Mouse (Mus musculus): ENCODE measurements around the gene Otud3. TPM values are rescaled to one million over a fixed set of nuclear protein-coding genes. Genes with fewer than 3 reads are reported as not detected.
A peak's percentile ranks its signal among the peaks of the same experiment; 100 is the strongest.
"Not testable (repeated sequence)": the region's sequence is repeated elsewhere in the genome, so short reads cannot be mapped to it uniquely, and the experiment has no call there.

The Otud3 gene
- total RNA-seq, 2 experiments from 2014 or later = 9.6 to 11.5 TPM

- DNase-seq = no peak
Measured at GRCm38 (mm10) chr4:138892655-138893054, 21.1 kb downstream of the Otud3 start.

DNA sequence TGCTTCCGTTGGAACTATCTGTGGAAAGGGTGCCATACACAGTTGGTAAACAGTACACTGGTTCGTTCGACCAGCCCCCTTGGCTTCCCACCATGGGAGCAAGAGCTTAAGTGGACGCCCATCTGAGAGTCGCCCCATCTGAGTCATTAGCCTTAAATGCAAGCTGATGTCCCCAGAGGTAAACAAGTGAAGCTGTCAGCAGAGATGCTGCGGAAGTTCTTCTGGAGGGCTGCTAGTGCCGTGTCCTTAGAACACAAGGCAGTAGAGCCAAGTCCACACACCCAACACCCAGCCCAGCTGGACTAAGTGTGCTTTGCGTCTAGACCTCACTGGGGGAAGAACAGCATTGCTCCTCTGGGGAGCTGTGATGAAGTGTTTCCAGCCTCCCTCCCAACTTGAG lies 24.1 kb downstream of the Otud3 start:
- DNase-seq = peak; percentile 21 to 50

DNA sequence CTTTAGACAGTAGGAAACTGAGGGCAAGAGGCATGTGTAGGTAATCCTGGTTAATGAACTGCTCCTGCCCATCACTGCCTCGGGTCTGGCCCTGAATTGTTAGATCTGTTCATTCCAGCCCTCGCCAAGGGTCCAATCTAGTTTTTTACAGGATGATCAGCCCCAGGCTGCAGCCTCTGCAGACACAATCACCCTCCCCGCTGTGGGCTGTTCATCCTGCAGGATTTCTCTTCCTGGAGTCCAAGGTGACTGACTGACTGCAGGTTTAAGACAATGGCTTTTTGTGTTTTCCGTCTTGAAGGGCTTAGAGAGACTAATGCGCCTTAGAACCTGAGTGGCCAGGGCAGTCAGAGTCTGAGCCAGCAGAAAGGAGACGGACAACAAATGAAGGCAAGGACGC lies 24.6 kb downstream of the Otud3 start:
- DNase-seq = no peak

DNA sequence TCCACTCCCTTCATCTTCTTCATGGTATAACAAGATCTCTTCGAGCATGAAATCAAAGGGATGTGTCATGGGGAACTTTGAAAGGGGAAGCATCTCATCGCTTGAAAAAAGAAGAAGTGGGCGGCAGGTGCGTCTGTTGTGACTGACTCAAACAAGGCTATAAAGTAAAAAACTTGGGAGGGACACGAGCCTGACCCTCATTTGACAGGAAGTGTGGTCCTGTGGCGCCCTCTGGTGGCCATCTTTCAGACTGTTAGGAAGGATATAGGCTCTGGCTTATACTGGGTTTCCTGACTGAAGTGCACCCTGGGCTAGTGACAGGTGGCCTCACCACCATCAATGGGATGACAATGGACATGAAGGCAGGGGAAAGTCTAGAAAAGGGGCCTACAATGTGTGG lies 29.5 kb downstream of the Otud3 start:
- peak; percentile 76 to 96 for DNase-seq

- DNase-seq = no peak
Measured at GRCm38 (mm10) chr4:138882179-138882578, 31.6 kb downstream of the Otud3 start.

DNA sequence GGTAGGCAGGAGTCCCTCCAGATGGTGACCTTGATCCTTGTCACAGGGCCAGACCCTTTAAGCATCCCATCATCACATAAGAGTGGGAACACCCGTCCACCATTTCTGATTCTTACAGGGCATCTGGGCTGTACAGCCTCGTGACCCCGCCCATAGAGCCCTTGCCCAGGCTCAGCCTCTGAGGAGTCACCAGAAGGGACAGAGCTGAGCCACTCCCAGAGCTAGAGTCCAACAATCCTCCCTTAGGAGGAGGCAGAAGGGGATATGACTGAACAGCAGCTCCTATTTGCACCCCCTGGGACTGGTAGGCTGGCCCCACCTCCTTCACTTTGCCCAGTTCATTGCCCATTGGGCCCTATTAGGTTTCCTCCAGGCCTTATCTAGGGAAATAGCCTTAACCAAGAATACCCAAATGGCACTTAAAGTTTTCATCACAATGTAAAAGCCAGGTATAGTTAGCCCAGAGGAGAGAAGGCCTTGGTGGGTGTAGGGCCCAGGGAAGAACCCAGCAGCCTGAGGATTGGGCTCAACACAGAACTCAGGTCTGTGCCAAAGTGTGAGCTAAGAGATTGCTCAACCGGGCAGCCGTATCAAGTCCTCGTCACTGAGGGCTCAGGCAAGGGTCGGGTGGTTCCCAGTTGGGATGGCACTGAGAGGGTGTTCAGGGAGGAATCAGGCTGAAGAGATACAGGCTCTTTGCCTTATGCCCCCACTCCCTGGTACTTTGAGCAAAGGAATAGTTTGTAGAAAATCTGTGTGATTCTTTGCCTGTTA lies 32.7 kb downstream of the Otud3 start:
- DNase-seq = peak; percentile 53 to 61

DNA sequence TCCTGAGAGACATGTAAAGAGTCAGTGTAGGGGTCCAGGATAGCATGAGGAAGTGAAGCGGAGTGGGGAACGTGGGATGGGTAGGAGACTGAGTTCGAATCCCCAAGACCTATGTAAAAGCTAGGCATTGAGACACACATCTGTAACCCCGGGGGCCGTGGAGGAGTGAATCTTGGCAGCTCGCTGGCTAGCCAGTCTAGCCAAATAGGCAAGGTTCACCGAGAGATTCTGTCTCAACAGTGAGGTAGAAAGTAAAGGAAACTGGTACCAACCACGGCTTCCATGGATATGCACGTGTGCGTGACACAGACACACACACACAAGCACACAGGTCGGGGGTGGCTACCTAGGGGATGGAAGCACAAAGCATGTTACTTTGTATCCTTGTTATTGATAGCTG lies 33.9 kb downstream of the Otud3 start:
- DNase-seq = peak in 1 of 2 experiments; percentile 16

DNA sequence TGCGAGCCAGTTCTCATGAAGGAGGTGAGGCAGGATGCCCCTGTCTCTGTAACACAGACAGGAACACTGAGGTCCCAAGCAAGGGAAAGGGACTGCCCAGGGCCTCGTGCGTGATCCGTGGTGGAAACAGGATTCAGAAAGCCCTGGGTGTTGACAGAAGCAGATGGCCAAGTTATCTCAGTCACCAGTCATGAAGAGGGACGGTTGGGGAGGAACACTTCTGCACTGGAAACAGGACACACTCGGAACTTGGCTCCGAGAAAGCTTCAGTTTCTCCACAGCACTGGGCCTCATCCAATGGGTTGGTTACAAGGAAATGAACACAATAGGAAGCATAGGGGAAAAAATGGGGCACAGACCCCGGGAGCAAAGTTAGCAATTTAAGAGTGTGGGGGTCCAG lies 35.0 kb downstream of the Otud3 start:
- DNase-seq = peak; percentile 62 to 70

DNA sequence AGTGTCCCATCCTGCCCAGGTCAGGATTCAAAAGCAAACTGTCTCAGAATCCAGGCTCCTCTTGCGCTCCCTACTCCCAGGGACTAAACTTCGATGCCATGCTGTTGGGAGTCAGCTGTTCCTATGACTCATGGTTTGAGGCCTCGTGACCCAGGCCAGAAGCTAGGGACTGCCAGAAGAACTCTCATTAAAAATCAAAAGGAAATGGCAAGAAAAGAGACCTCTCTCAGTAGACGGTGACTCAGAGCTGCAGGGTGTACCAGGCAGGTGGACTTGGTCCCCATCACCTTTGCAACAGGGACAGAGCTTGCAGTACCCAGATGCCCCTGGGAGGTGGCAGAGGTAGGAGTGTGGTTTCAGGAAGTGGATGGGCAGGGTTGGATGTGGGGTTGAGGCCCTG lies 36.0 kb downstream of the Otud3 start, which contains the start of gene Pla2g2e:
Pla2g2e (plus strand) TSS at position 212 of the 400 bp plus-strand sequence.
- DNase-seq = peak in 1 of 2 experiments; percentile 48

DNA sequence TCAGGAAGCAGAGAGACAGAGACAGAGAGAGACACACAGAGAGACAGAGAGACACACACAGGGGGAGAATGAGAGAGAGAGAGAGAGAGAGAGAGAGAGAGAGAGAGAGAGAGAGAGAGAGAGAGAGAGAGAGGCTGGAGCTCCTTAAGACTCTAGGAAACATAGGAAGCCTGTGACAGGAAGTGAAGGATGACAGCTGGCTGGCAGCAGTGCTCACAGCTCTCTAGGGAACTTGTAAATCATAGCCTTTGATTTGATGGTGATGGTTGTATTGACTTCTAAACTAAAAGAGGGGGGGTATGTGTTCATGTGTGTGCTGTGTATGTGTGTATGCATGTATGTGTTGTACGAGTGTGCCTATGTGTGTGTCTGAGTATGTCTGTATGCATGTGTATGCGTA lies 37.8 kb downstream of the Otud3 start:
- DNase-seq = no peak

GRCm38 (mm10) chr4:138875275-138875674 lies 38.5 kb downstream of the Otud3 start:
- not testable (repeated sequence) for DNase-seq

- no peak for DNase-seq
Measured at GRCm38 (mm10) chr4:138873864-138874263, 39.9 kb downstream of the Otud3 start, which contains the start of gene Gm13030. Gene Gm13030, minus strand, starts transcription at chr4:138873964.

- DNase-seq = no peak
Measured at GRCm38 (mm10) chr4:138868666-138869065, 45.1 kb downstream of the Otud3 start.

DNA sequence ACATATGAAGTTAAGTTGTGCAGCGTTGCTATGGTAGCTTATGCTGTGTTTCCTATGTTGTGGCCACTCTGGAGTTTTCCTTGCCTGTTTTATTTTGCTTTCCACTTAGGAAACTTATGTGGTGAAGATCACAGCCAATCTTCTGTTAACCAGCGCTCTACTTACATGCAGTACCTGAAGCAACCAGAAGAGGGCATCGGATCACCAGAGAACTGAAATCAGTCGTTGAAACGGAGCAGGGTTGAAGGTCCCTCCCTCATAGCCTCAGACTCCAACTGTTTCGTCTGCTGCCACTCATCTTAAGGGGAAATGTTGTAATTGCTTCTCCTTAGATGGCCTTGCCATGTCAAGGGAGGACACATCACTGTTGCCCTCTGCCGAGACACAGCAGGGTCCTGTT lies 47.3 kb downstream of the Otud3 start:
- peak; percentile 76 to 91 for DNase-seq

GRCm38 (mm10) chr4:138865991-138866390 lies 47.8 kb downstream of the Otud3 start:
- DNase-seq = no peak

GRCm38 (mm10) chr4:138865092-138865491 lies 48.7 kb downstream of the Otud3 start:
- DNase-seq = no peak

DNA sequence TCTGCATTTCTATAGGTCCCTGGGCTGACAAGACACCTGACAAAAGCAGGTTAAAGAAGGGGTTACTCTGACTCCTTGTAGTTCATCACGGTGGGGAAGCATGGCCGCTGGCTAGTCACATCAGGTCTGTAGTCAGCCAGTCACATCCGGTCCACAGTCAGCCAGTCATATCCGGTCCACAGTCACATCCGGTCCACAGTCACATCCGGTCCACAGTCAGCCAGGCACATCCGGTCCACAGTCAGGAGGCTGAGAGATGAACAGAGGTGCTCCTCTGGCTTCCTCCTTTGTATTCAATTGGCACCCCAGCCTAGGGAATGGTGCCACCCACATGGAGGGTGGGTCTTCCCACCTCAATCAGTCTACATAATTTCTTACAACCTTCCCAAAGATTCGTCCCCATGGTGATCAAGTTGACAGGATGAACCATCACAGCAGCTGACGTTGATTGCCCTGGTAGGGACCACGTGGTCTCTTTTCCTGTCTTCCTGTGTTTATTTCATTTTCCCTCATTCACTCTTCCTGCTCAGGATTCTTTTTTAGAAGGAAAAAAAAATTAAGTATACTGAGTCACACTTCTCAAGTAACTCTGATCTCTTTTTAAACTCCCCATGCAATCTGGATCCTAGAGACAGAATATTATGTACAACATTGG lies 50.3 kb downstream of the Otud3 start, which contains the start of gene Pla2g5:
Pla2g5 (minus strand) TSS at position 139 of the 655 bp plus-strand sequence.
- DNase-seq = no peak

- peak; percentile 26 to 74 for DNase-seq
Measured at GRCm38 (mm10) chr4:138859728-138860127, 54.0 kb downstream of the Otud3 start.

DNA sequence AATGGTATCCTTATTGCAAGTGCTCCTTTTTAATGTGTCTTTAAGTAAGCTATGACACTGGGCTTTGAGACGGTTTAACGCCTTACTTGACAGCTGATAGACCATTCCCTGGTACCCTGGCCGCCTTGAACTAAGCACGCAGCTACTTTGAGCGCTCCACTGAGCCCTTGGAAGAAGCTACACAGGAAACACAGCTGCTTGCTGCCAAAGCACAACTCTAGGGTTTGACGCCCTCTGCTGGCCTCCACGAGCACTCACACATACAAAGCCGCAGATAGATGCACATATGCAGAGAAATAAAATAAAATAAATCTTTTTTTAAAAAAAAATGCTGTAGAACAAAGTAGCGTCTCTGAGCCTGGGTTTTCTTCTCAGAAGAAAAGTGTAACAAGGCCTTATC lies 54.5 kb downstream of the Otud3 start:
- DNase-seq = no peak

GRCm38 (mm10) chr4:138858446-138858845 lies 55.3 kb downstream of the Otud3 start:
- no peak for DNase-seq

DNA sequence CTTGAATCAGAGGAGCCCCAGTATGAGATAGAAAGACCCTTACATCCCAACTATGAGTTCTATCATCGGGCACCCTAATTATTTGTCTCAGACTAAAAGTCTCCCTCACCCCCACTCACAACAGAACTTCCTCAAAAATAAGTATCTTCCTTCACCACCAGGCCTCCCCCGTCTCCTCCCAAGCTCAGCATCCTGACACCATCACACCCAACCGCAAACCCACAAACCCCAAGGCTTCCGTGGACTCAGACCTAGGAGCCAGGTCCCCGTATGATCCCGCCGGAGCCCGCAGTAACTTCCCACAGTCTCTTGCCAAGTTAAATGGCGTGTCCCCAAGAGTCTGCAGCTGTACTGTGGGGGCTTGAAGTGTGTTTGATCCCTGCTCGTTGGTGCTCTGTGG lies 56.2 kb downstream of the Otud3 start:
- DNase-seq = no peak

DNA sequence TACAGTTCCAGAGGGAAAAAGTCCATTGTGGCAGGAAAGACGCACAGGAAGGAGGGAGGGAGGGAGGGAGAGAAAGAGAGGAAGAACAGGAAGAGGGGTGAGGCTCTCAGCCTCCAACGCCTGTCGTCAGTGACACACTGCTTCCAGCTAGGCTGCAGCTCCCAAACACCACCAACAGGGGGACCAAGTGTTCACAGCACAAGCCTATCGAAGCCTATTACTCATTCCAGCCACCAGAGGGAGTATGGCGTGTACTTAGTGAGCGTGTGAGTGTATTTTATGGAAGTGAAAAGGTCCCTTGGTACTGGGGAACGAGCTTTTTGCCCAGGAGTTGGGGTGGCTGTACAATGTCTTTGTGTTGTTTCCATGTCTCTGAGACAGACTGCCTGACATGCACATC lies 57.3 kb downstream of the Otud3 start:
- peak; percentile 45 to 47 for DNase-seq

- DNase-seq = no peak
Measured at GRCm38 (mm10) chr4:138855092-138855632, 58.6 kb downstream of the Otud3 start.
